Mouse (Mus musculus) embryo, embryonic 11.5 days (tissue): ENCODE measurements around the gene Eif5a2.
A peak's percentile ranks its signal among the peaks of the same experiment; 100 is the strongest.
"Not testable (repeated sequence)": the region's sequence is repeated elsewhere in the genome, so short reads cannot be mapped to it uniquely, and the experiment has no call there.

Source experiments
- DNase-seq: peaks from one replicate; pipeline ENCODE4 v3.0.0-alpha.2; 2012; ENCODE audit warnings: low read depth, low spot score

The Eif5a2 gene

GRCm38 (mm10) chr3:28780994-28781393 is at the start of gene Eif5a2:
TSS of gene Eif5a2 (plus strand) at chr3:28781276.
- DNase-seq, result peak; percentile 85

DNA sequence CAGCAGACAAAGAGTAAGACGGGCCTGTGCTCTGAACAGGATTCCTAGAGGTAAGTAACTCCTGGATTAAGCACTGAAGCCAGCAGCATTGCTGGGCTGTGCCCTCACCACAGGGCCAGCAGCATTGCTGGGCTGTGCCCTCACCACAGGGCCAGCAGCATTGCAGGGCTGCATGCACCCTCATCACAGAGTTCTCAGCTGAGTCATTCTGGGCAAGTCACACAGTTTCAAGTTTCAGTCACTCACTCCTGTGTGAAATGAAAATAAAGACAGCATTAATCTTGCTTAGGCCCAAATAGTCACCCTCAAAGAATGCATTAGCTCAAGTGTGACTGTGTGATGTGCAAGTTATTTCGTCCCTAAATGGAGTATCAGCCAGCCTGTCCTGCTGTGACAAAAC is 46.4 kb upstream of the Eif5a2 start:
- no peak for DNase-seq

- DNase-seq, result no peak
Observed at GRCm38 (mm10) chr3:28736981-28737380, 44.1 kb upstream of the Eif5a2 start.

DNA sequence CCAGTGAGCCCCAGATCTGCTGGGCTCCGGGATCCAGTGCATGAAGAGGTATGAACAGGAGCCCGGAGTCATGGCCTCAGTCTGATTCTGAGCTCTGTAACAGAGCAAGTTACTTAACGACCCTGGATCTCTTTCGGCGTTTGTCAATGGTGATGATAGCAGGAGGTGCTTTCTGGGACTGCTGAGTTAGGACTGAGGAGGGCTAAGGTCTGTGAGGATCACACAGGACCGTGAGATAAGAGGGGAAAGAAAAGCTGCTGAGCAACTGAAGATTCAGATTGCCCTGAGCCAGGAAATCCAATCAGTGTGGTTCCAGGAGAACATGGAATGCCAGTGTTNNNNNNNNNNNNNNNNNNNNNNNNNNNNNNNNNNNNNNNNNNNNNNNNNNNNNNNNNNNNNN is 40.7 kb upstream of the Eif5a2 start:
- DNase-seq, result no peak

GRCm38 (mm10) chr3:28743251-28743650 is 37.8 kb upstream of the Eif5a2 start:
- no peak for DNase-seq

DNA sequence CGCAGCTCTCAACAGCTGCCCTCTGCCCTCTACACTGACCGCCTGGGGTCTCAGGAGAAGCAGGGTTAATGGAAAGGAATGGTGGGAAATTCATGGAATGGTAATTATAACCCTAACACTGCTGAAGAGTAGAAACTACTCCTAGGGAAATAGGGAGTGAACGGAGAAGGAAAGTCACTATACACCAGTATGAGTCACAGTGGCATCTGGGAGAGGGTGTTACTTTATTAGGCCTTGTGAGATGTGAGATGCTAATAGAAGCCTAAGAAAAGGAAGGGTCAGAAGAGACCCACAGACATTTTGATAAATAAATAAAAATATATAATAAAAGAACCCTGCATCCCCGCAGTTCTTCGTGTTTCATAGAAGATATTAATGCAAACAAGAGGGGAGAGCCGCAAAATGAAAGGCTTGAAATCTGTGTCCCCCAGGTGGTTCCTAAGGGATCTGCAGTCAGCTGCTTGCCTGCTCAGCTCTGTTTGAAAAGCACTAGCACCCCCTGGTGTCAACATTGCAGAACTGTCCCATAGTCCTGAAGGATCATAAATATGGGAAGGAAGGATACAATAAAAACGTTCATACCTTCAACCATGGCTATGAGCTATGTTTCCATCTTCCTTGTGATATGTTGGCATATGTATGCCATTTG is 35.1 kb upstream of the Eif5a2 start:
- peak; percentile 76 for DNase-seq

- DNase-seq, result no peak
Observed at GRCm38 (mm10) chr3:28748151-28748550, 32.9 kb upstream of the Eif5a2 start.

DNA sequence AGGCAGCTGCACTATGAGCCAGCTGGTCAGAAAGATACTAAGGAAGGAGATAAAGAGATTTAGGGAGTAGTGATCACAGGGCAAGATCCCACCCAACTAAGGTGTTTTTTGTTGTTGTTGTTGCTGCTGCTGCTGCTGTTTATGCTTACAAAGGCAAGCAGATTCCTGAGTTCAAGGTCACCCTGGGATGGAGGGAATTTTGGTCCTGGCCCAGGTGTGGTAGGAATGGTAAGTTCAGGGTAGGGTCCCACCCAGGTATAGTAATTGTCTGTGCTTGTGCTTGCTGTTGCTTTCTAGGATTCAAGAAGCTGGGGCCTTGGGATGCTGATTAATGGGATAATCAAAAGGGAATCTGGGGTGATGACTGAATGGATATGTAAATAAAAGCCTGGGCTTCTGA is 32.1 kb upstream of the Eif5a2 start:
- no peak for DNase-seq

GRCm38 (mm10) chr3:28755477-28755876 is 25.6 kb upstream of the Eif5a2 start:
- DNase-seq, result no peak

- DNase-seq, result no peak
Observed at GRCm38 (mm10) chr3:28761225-28761789, 19.8 kb upstream of the Eif5a2 start.

GRCm38 (mm10) chr3:28766935-28767334 is 14.1 kb upstream of the Eif5a2 start:
- DNase-seq, result no peak

GRCm38 (mm10) chr3:28768222-28768621 is 12.9 kb upstream of the Eif5a2 start:
- no peak for DNase-seq

DNA sequence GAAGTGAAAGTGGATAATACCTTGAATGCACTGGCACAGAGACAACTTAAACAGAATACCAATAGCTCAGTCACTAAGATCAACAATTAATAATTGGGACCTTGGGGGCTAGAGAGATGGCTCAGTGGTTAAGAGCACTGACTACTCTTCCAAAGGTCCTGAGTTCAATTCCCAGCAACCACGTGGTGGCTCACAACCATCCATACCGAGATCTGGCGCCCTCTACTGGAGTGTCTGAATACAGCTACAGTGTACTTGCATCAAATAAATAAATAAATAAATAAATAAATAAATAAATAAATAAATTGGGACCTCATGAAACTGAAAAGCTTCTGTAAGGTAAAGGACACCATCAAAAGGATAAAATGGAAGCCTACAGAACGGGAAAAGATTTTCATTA is 8.2 kb upstream of the Eif5a2 start:
- DNase-seq, result not testable (repeated sequence)

DNA sequence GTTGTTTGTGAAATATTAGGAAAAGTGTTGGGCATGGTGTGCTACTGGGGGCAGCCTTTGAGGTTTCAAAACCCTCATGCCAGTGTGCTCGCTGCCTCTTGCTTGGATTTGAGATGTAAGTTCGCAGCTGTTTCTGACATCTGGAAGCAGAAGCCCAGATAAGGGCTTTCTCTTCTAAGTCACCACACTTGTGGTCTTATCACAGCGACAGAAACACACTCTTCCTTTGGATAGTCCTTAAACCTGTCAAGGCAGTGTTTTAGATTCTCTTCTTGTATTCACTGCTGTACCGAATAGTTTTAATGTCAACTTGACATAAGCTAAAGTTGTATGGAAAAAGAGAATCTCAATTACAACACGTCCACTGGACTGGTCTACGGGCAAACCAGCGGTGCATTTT is 5.7 kb upstream of the Eif5a2 start:
- no peak for DNase-seq

GRCm38 (mm10) chr3:28775958-28776357 is 5.1 kb upstream of the Eif5a2 start:
- no peak for DNase-seq

DNA sequence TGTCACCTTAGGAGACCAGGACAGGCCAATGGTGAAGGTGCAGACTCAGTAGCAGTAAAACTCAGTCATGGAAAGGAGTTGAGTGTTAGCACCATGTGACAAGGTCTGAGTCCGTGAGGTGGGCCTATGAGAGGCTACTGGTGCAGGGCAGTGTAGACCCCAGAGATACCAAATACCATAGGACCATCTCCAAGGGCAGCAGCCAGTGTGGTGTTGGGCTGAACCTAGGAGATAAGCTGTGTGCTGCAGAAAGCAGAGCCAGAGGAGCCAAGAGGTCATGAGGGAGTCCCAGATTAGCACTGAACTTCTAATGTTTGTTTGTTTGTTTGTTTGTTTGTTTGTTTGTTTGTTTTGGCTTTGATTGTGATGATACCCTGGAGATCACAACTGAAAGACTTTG is 4.6 kb upstream of the Eif5a2 start:
- no peak for DNase-seq

DNA sequence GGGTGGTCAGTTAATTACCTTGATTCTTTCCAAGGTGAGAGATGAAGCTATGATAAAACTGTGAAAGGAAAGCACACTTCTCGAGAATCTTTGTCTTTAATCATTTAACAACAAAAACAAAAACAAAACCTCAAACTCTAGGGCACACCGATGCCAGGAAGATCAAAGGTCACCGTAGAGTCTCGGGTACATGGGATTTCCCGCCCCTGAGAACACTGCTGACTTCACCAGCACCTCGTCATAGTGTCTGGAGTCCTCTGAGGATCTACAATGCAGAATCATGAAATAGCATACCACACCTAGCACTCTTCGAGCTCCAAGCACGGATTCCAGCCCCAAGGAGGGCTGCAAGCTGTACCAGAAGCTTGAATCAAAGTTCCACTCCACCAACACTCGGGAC is 565 bp upstream of the Eif5a2 start:
- DNase-seq, result no peak

GRCm38 (mm10) chr3:28781422-28781821 is 346 bp downstream of the Eif5a2 start:
- DNase-seq, result no peak

GRCm38 (mm10) chr3:28781848-28782247 is 772 bp downstream of the Eif5a2 start:
- DNase-seq, result no peak

DNA sequence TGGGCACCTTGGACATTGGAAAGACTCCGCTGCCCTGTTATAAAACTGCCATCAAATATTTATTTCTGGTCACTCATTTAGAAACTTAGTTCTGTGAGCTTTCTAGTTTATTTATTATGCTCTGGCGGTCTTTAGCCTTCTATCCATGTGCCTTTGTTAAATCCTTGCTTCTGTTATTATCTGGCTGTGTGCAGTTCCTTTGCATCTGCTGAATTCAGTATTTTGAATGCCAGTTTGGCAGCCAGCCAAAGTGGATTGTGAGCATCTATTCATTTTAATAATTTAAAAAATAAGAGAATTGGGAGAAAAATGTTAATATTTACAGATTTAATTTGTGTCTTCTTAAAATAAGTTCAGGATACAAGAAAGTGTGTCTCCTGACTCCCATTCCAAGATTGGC is 3.1 kb downstream of the Eif5a2 start:
- DNase-seq, result no peak

- DNase-seq, result no peak
Observed at GRCm38 (mm10) chr3:28794835-28795234, 13.8 kb downstream of the Eif5a2 start.

DNA sequence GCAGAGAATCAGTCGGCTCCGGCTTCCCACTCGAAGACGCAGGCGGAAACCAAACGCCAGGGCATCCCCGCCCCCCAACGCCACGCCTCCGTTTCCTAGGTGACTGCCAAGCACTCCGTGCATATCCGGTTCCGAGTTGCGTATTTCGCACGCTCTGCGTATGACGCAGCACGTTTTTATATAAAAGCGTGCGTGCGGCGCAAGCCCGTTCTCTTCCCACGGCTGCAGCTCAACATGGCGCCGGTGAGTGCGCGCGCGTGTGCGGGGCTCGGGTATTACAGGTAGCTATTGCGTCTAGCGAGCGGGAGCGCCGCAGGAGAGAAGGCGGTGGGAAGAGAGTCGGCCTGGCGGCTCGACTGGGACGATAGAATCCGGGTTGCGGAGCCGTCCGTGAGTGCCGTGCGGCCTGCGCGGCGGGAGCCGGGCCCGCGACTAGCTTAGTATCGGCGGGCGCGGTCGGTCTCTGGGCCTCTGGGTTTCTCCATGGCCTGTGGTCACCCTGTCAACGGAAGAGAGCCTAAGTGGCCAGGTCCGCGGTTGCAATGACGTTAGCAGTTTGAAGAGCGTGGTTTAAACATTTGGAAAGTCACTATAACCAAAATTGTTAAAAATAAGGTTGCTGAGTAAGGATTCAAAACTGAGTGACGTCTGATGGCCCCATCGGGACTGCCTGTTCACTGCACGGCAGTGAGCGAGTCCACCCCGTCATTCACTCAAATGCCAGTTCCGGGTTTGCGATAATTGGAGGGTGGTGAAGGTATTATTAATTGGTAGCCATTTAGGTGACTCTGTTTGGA is 24.4 kb downstream of the Eif5a2 start, which contains the start of gene Rpl22l1:
TSS of gene Rpl22l1 (plus strand) at position 136 of the 797 bp plus-strand sequence.
- peak; percentile 97 for DNase-seq
